Mouse (Mus musculus) stomach, embryonic 15.5 days (tissue): ENCODE measurements around the gene F8a. TPM values are rescaled to one million over a fixed set of nuclear protein-coding genes. Genes with fewer than 3 reads are reported as not detected.
"Not testable (repeated sequence)": the region's sequence is repeated elsewhere in the genome, so short reads cannot be mapped to it uniquely, and the experiment has no call there.

Experiments used
- ATAC-seq: fragments of 200-750 bp; cut with Nextera tagmentation; 2 replicates; pipeline ENCODE4 v1.8.0; 2017; ENCODE audit warnings: low read depth, moderate number of reproducible peaks, moderate TSS enrichment; ENCODE audit not compliant: insufficient read depth, low FRiP score
- H3K27ac ChIP-seq: fragments of 300-500 bp; sonication (generic); 2 replicates; pipeline ENCODE4 v1.5.1; 2015; ENCODE audit warnings: mild to moderate bottlenecking, inconsistent platforms
- H3K27me3 ChIP-seq: fragments of 300-500 bp; sonication (generic); replicated peaks from 2 replicates; pipeline ENCODE4 v1.6.1; 2015; ENCODE audit warnings: inconsistent platforms
- H3K36me3 ChIP-seq: fragments of 300-500 bp; sonication (generic); 2 replicates; pipeline ENCODE4 v1.6.1; 2015; ENCODE audit warnings: inconsistent platforms
- H3K4me1 ChIP-seq: fragments of 300-500 bp; sonication (generic); 2 replicates; pipeline ENCODE4 v1.6.1; 2015; ENCODE audit warnings: inconsistent platforms
- H3K4me2 ChIP-seq: fragments of 300-500 bp; sonication (generic); 2 replicates; pipeline ENCODE4 v1.6.1; 2015; ENCODE audit warnings: mild to moderate bottlenecking, inconsistent platforms
- H3K4me3 ChIP-seq: fragments of 300-500 bp; sonication (generic); replicated peaks from 2 replicates; pipeline ENCODE4 v1.5.1; 2015; ENCODE audit warnings: inconsistent platforms
- H3K9ac ChIP-seq: fragments of 300-500 bp; sonication (generic); 2 replicates; pipeline ENCODE4 v1.6.1; 2015; ENCODE audit warnings: inconsistent platforms
- H3K9me3 ChIP-seq: fragments of 300-500 bp; sonication (generic); 2 replicates; pipeline ENCODE4 v1.6.1; 2016; ENCODE audit warnings: inconsistent platforms
- WGBS: fragments of 180-500 bp; shearing (Covaris S2); methylation state at CpG from one replicate; pipeline ENCODE4 v1.1.7; 2015; 5-methylcytosine and 5-hydroxymethylcytosine counted together
- polyA plus RNA-seq: library from polyadenylated mRNA; unstranded; fragments of >200 nt; fragmentation: Nextera tagmentation; extraction: Ambion mirVana; gene quantifications from 2 replicates; pipeline ENCODE4 v1.2.1, GENCODE M21; 2015

F8a gene
- polyA plus RNA-seq, result 16.8 and 17.5 TPM in 2 replicates

DNA sequence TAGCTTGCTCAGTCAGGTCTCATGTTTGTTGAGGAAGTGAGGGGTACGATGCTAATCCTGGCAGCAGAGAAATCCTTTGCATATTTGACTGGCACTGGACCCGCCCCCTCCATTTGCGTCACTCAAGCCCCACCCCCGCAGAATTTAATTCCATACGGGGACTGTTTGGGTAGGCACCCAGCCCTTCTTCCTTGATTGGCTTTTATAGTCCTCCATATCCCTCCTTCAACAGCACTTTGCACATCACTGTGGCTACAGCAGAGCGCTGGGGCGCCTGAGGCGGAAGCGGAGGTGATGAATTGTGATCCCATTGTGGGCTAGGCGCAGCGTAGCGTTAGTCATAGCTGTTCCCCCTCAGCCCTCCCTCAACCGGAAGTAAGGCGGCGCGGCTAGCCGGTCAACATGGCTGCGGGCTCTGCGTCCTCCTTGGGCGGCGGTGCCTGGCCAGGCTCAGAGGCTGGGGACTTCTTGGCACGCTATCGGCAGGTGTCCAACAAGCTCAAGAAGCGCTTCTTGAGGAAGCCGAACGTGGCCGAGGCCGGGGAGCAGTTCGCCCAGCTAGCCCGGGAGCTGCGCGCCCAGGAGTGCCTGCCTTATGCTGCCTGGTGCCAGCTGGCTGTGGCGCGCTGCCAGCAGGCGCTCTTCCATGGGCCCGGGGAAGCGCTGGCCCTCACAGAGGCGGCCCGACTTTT lies at the start of gene F8a:
TSS of gene F8a (plus strand) at position 378 of the 692 bp plus-strand sequence.
- peak within 1 kb of the TSS; percentile 60 for H3K4me3 ChIP-seq
- peak within 1 kb of the TSS; percentile 77 for H3K4me2 ChIP-seq
- H3K9ac ChIP-seq, result peak within 1 kb of the TSS; percentile 46
- H3K27ac ChIP-seq, result peak within 1 kb of the TSS; percentile 84
- 21% methylated on average over 34 of the region's 39 CpGs for WGBS
- no peaks in the 10 kb centered on the region for H3K27me3 ChIP-seq
- H3K4me1 ChIP-seq, result no peaks in the 10 kb centered on the region
- peak; percentile 95 for ATAC-seq
- H3K9me3 ChIP-seq, result no peaks in the 10 kb centered on the region
- H3K36me3 ChIP-seq, result no peaks in the 10 kb centered on the region

DNA sequence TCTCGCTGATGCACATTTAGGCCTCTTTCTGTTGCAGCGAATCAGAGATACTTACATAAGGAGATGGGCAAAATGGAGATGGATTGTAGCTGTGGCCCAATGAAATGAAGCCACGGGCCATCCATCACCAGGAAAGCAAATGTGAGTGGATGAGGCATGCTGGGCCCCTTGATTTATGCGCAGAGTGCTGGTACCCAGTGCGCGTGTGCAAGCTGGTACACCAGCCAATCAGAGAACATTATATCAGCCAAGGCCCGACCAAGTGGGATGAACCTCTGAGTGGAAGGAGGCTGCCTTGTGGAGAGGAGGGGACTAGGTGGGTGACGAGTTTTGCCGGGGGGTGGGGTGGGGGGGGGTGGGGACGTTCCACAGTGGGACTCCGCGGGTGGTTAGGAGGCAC lies 36.2 kb upstream of the F8a start, which contains the start of gene Xlr3b:
TSS of gene Xlr3b (plus strand) at position 274 of the 400 bp plus-strand sequence.
- not testable (repeated sequence) for H3K4me3 ChIP-seq, H3K9ac ChIP-seq, H3K27ac ChIP-seq, ATAC-seq, H3K4me1 ChIP-seq, H3K36me3 ChIP-seq, H3K9me3 ChIP-seq, H3K4me2 ChIP-seq, H3K27me3 ChIP-seq
- WGBS, result 76% methylated on average over 12 of the region's 12 CpGs

DNA sequence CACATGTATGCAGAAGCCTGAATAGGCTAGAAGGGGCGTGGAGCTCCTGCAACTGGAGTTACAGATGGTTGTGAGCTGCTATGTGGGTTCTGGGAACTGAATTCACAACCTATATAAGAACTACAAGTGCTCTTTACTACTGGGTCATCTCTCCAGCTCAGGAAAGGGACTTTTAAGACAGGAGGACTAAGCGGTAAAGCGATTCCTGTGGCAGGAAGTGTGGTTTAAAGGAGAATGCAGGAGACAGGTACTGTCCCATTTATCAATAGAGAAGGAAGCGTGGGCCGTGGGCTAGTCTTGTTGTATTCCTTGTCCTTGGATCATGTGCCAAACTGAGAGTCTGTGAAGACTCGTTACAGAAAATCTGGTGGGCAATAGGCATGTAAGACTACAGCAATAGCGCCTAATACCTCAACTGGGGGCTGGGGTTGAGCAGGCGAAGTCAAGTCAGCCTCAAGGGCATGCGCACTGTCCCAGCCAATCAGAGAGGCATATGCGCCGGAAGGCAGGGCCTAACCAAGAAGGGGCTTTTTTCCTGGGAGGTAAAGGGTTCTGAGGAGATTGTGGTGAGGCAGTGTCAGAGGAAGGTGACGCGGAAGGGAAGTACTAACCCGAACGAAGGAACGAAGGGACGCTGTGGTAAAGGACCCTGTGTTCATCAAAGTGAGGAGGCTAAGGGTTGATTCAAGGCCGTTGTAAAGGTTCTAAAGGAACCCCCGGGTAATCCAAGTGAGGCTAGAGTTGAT lies 14.1 kb upstream of the F8a start, which contains the start of gene Xlr4b:
TSS of gene Xlr4b (plus strand) at position 515 of the 746 bp plus-strand sequence.
- not testable (repeated sequence) for ATAC-seq

GRCm38 (mm10) chrX:73225365-73225764 lies 2.7 kb upstream of the F8a start:
- H3K4me1 ChIP-seq, result no peaks in the 10 kb centered on the region
- H3K27ac ChIP-seq, result no peak overlapping the region
- no peaks in the 10 kb centered on the region for H3K27me3 ChIP-seq
- H3K4me3 ChIP-seq, result no peak overlapping the region
- ATAC-seq, result no peak
- H3K9me3 ChIP-seq, result no peaks in the 10 kb centered on the region
- WGBS, result 47% methylated on average over 1 of the region's 1 CpGs
- H3K36me3 ChIP-seq, result no peaks in the 10 kb centered on the region
- no peak overlapping the region for H3K4me2 ChIP-seq
- no peak overlapping the region for H3K9ac ChIP-seq

More for the DNA sequence above, 14.1 kb upstream of the F8a start, which contains the start of gene Xlr4b:
- not testable (repeated sequence) for H3K4me1 ChIP-seq, H3K27ac ChIP-seq, H3K36me3 ChIP-seq, H3K9ac ChIP-seq, H3K9me3 ChIP-seq, H3K4me2 ChIP-seq, H3K4me3 ChIP-seq, H3K27me3 ChIP-seq
- WGBS, result 76% methylated on average over 18 of the region's 19 CpGs

DNA sequence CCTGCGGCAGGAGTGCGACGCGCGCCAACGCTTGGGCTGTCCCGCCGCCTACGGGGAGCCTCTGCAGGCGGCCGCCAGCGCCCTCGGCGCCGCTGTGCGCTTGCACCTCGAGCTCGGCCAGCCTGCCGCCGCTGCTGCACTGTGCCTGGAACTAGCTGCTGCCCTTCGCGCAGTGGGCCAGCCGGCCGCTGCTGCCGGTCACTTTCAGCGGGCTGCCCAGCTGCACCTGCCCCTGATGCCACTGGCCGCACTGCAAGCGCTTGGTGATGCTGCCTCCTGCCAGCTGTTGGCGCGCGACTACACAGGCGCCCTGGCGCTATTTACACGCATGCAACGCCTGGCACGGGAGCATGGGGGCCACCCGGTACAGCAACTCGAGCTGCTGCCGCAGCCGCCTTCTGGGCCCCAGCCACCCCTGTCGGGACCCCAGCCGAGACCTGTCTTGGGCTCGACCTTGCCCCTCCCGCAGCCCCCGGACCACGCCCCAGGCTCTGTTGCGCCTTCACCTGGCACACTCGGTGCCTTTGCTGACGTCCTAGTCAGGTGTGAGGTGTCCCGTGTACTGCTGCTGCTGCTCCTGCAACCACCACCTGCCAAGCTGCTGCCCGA lies 619 bp downstream of the F8a start:
- WGBS, result 25% methylated on average over 49 of the region's 51 CpGs
- Histone ChIP-seq H3K9ac (peak overlapping the region; percentile 46), H3K4me2 (peak overlapping the region; percentile 77), H3K27ac (peak overlapping the region; percentile 84), H3K27me3 (no peaks in the 10 kb centered on the region), H3K4me1 (no peaks in the 10 kb centered on the region), H3K4me3 (peak overlapping the region; percentile 60), H3K9me3 (no peaks in the 10 kb centered on the region), H3K36me3 (no peaks in the 10 kb centered on the region)
- ATAC-seq, result peak; percentile 44; the same call in 1 of the 2 replicates

DNA sequence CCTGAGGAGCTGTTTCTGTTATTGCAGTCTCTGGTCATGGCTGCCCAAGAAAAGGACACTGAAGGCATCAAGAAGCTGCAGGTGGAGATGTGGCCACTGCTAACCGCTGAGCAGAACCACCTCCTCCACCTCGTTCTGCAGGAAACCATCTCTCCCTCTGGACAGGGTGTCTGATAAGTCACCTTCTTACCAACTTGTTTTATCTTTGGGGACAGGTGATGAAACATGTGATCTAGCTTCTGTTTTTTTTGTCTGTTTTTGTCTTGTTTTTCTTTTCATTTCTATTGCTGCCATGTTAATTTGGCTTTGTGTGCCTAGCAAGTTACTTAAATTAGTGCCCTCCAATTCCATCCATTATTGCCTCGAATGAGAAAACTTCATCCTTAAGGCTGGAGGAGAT lies 1.2 kb downstream of the F8a start:
- H3K27me3 ChIP-seq, result no peaks in the 10 kb centered on the region

DNA sequence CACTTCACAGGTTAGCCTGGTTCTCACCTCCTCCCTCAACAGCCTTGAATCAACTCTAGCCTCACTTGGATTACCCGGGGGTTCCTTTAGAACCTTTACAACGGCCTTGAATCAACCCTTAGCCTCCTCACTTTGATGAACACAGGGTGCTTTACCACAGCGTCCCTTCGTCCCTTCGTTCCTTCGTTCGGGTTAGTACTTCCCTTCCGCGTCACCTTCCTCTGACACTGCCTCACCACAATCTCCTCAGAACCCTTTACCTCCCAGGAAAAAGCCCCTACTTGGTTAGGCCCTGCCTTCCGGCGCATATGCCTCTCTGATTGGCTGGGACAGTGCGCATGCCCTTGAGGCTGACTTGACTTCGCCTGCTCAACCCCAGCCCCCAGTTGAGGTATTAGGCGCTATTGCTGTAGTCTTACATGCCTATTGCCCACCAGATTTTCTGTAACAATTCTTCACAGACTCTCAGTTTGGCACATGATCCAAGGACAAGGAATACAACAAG lies 14.8 kb downstream of the F8a start, which contains the start of gene Xlr4c:
TSS of gene Xlr4c (minus strand) at position 310 of the 505 bp plus-strand sequence.
- H3K4me3 ChIP-seq, H3K9me3 ChIP-seq, H3K27me3 ChIP-seq, H3K9ac ChIP-seq, ATAC-seq, H3K36me3 ChIP-seq, H3K27ac ChIP-seq, H3K4me1 ChIP-seq, H3K4me2 ChIP-seq: not testable (repeated sequence)
- WGBS, result 81% methylated on average over 14 of the region's 14 CpGs

More for the DNA sequence above, 1.2 kb downstream of the F8a start:
- no peak overlapping the region for H3K27ac ChIP-seq
- ATAC-seq, result no peak
- H3K9ac ChIP-seq, result no peak overlapping the region
- WGBS, result 27% methylated on average over 3 of the region's 3 CpGs
- H3K4me2 ChIP-seq, result peak overlapping the region; percentile 77
- H3K4me1 ChIP-seq, result no peaks in the 10 kb centered on the region
- peak overlapping the region; percentile 60 for H3K4me3 ChIP-seq
- no peaks in the 10 kb centered on the region for H3K9me3 ChIP-seq
- no peaks in the 10 kb centered on the region for H3K36me3 ChIP-seq

- H3K9me3 ChIP-seq, H3K4me2 ChIP-seq, H3K27me3 ChIP-seq, H3K9ac ChIP-seq, ATAC-seq, H3K36me3 ChIP-seq, H3K27ac ChIP-seq, H3K4me3 ChIP-seq, H3K4me1 ChIP-seq: not testable (repeated sequence)
- 96% methylated on average over 1 of the region's 2 CpGs for WGBS
Measured at GRCm38 (mm10) chrX:73262428-73262827, 34.3 kb downstream of the F8a start.

- not testable (repeated sequence) for H3K4me2 ChIP-seq, H3K27ac ChIP-seq, ATAC-seq, H3K4me1 ChIP-seq, H3K9ac ChIP-seq, H3K9me3 ChIP-seq, H3K36me3 ChIP-seq, H3K27me3 ChIP-seq, H3K4me3 ChIP-seq
- WGBS, result 87% methylated on average over 14 of the region's 14 CpGs
Measured at GRCm38 (mm10) chrX:73265270-73265669, 37.2 kb downstream of the F8a start, which contains the start of gene Xlr3c. Gene Xlr3c (minus strand): TSS chrX:73265390.
